Mouse (Mus musculus) olfactory bulb, adult 2 months (tissue): ENCODE measurements at regions not wholly inside any gene's neighbourhood (a gene's known extent, or its start where the extent isn't known, plus 50 kb on each side); places are given as distances from the start of the nearest gene placed in this dataset.

ENCODE experiments used
- CTCF ChIP-seq: fragments of 200-500 bp; IDR thresholded peaks from 2 replicates; pipeline ENCODE4 v1.5.1; 2012; ENCODE audit warnings: low read depth, mild to moderate bottlenecking, low read length, moderate library complexity; ENCODE audit not compliant: insufficient read depth
- POLR2A ChIP-seq: fragments of 200-500 bp; IDR thresholded peaks from 2 replicates; pipeline ENCODE4 v1.6.1; 2012; ENCODE audit warnings: mild to moderate bottlenecking, low read depth, low read length, moderate library complexity; ENCODE audit not compliant: insufficient read depth

DNA sequence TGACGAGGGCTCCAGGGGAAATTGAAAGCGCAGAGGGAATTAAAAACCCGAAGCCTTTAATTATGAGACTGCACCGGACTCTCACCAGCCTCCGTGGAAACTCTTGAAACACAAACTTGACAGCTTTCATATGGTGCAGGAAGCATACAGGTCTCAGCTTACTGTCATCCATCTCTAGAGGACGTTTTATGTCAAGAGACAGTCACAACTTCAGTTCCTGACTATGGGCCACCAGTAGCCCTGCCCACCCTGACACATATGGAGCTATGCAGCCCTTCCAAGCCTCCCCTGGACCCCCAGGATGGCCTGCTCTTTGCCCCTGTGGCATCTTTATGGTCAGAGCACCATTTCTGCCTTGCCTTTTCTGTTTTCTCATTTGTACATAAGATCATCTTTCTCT lies 530.0 kb downstream of the Vrk1 start:
- TF ChIP-seq CTCF = no peak
- no peak for TF ChIP-seq POLR2A
